Mouse (Mus musculus): ENCODE results near the gene Tenm4.

Tenm4 gene

GRCm38 (mm10) chr7:96532804-96533400 is 361.9 kb downstream of the Tenm4 start:
- DNase-seq, result no peak

GRCm38 (mm10) chr7:96536313-96536880 is 365.4 kb downstream of the Tenm4 start:
- DNase-seq, result no peak

GRCm38 (mm10) chr7:96539248-96540034 is 368.4 kb downstream of the Tenm4 start:
- peak; percentile 95 to 98 for DNase-seq

- DNase-seq, result peak; percentile 29 to 34
Observed at GRCm38 (mm10) chr7:96540458-96541096, 369.5 kb downstream of the Tenm4 start.

- no peak for DNase-seq
Observed at GRCm38 (mm10) chr7:96545979-96546378, 374.9 kb downstream of the Tenm4 start.

- no peak for DNase-seq
Observed at GRCm38 (mm10) chr7:96551809-96552208, 380.8 kb downstream of the Tenm4 start.

GRCm38 (mm10) chr7:96552292-96552860 is 381.3 kb downstream of the Tenm4 start:
- no peak for DNase-seq

GRCm38 (mm10) chr7:96554277-96554690 is 383.2 kb downstream of the Tenm4 start:
- DNase-seq, result peak; percentile 54 to 57

GRCm38 (mm10) chr7:96555294-96555693 is 384.2 kb downstream of the Tenm4 start:
- DNase-seq, result no peak

- no peak for DNase-seq
Observed at GRCm38 (mm10) chr7:96556756-96557155, 385.7 kb downstream of the Tenm4 start.

GRCm38 (mm10) chr7:96562890-96563289 is 391.8 kb downstream of the Tenm4 start:
- no peak for DNase-seq

- DNase-seq, result no peak
Observed at GRCm38 (mm10) chr7:96563329-96564065, 392.5 kb downstream of the Tenm4 start.

GRCm38 (mm10) chr7:96565806-96566205 is 394.8 kb downstream of the Tenm4 start:
- DNase-seq, result peak; percentile 89 to 90

- no peak for DNase-seq
Observed at GRCm38 (mm10) chr7:96566260-96566659, 395.2 kb downstream of the Tenm4 start.

GRCm38 (mm10) chr7:96568034-96568433 is 397.0 kb downstream of the Tenm4 start:
- no peak for DNase-seq

GRCm38 (mm10) chr7:96570965-96571364 is 399.9 kb downstream of the Tenm4 start:
- DNase-seq, result no peak

- no peak for DNase-seq
Observed at GRCm38 (mm10) chr7:96572995-96573394, 401.9 kb downstream of the Tenm4 start.

- peak; percentile 95 for DNase-seq
Observed at GRCm38 (mm10) chr7:96575202-96575650, 404.2 kb downstream of the Tenm4 start.

- DNase-seq, result no peak
Observed at GRCm38 (mm10) chr7:96582752-96583151, 411.7 kb downstream of the Tenm4 start.

GRCm38 (mm10) chr7:96587403-96587802 is 416.4 kb downstream of the Tenm4 start:
- DNase-seq, result no peak

GRCm38 (mm10) chr7:96588567-96588966 is 417.5 kb downstream of the Tenm4 start:
- no peak for DNase-seq

All from cerebellum, postnatal 14 days (tissue).